Mouse (Mus musculus) brain, embryonic 14.5 days (tissue): ENCODE measurements around the gene 2010111I01Rik.

Experiments used
- CTCF ChIP-seq: fragments of 200-500 bp; IDR thresholded peaks from 2 replicates; pipeline ENCODE4 v1.5.1; 2012; ENCODE audit warnings: inconsistent platforms, mild to moderate bottlenecking, moderate library complexity, borderline replicate concordance; ENCODE audit not compliant: insufficient read depth, insufficient read length; ENCODE audit errors: extremely low read depth
- POLR2A ChIP-seq: fragments of 200-500 bp; IDR thresholded peaks from 2 replicates; pipeline ENCODE4 v1.6.1; 2012; ENCODE audit warnings: mild to moderate bottlenecking, inconsistent platforms, borderline replicate concordance; ENCODE audit not compliant: poor library complexity, insufficient read depth, insufficient read length, severe bottlenecking; ENCODE audit errors: extremely low read depth

DNA sequence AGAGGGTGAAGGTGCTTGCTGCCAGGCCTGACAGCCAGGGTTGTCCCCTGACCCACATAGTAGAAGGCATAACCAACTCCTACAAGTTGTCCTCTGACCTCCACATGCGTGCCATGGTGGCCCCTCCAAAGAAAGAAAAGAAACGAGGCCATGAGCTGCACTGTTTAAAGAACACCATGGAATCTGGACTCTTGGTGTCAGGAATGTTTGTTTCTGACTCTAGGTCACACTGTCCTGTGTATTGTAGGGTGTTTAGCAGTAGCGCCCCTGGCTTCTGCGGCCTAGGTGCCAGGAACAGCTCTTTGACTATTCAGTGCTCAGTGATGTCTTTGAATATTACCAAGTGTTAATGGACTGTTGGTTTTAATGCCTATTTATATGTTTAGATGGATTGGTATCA, 8.4 kb downstream of the 2010111I01Rik start:
- no peak for TF ChIP-seq POLR2A
- no peak for TF ChIP-seq CTCF
